Mouse (Mus musculus) left cerebral cortex, adult 9 months (tissue): ENCODE measurements around the gene Rnf183.

Experiments
- DNase-seq, 2 experiments: peaks; one replicate each; pipeline ENCODE4 v3.0.0; 2022; ENCODE audit warnings: low spot score in 2 of 2

Gene Rnf183

DNA sequence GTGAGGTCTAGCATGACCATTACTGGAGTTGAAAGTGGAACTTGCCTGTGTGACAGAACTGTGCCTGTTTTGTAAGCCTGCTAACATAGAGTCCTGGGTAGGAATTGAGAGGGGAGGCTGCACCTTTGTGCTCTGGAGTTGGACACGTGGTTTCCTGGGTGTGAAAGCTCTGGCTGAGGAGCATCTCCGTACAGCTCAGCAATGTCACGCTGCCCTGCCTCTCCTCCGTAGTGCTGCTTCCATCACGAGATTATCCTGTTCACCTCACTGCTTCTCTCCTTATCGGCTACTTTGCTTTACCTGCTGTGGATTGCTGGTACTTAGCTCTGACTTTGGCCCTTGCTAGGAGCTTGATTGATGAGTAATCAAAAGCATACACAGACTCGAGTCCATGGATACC lies 51.3 kb downstream of the Rnf183 start:
- DNase-seq: no peak

DNA sequence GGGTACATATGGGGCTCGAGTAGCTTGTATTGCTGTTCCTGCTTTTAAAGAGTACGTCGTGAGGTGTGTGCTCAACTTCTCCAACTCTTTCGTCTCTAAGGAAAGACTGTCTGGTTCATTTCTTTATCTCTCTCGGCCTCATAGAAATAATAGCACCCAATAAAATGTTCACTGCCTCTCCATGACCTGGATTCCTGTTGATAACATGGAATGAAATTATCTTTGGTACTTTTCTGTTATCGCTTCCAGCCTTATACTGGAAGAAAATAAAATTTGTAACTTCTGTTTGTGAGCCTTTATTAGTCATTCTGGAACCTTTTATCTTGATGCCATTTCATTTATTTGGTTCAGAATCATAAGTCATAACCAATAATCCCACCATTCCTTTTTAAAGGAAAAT lies 51.8 kb downstream of the Rnf183 start:
- DNase-seq: no peak

DNA sequence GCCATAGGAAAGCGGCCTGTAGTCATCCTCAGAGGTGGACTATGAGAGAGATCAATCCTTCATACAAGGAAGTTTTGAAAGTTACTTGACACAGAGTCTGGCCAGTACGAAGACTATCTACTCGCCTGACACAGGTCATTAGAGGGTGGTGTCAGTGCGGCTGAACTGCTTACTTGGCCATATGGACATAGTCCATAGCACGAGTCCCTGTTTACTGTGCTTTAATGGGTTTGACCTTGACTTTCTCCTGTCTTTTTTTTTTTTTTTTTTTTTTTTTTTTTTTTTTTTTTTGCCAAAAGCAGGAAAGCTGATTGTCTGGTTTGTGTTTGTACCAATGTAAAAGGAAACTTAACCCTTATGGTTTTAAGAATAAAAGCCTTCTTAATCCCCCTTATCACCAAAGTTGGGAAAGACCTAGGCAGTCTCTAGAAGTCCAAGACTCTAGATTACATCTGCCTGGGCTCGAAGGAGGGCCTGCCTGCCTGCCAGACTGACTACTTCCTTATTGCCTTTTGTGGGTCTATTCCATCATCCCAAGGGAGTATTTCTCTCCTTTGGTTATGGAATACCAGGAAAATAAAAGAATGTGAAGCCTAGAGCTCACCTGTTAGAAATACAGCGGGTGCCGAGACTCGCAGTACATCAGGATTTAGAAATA lies 55.2 kb downstream of the Rnf183 start:
- DNase-seq: no peak
